Mouse (Mus musculus) left cerebral cortex, adult 8-10 months (tissue): ENCODE data around the gene Nsd2. TPM values are rescaled to one million over a fixed set of nuclear protein-coding genes. Genes with fewer than 3 reads are reported as not detected.

ENCODE experiments used
- DNase-seq, 2 experiments: peaks; one replicate each; pipeline ENCODE4 v3.0.0; 2022; ENCODE audit warnings: low spot score in 2 of 2
- total RNA-seq, 4 experiments: library from RNA; stranded (reverse); gene quantifications; 2 replicates each; pipeline ENCODE4 v1.2.4; 2022

Nsd2 gene
- total RNA-seq, result 100 to 1,000 TPM; 132 to 163 (median 146) TPM

DNA sequence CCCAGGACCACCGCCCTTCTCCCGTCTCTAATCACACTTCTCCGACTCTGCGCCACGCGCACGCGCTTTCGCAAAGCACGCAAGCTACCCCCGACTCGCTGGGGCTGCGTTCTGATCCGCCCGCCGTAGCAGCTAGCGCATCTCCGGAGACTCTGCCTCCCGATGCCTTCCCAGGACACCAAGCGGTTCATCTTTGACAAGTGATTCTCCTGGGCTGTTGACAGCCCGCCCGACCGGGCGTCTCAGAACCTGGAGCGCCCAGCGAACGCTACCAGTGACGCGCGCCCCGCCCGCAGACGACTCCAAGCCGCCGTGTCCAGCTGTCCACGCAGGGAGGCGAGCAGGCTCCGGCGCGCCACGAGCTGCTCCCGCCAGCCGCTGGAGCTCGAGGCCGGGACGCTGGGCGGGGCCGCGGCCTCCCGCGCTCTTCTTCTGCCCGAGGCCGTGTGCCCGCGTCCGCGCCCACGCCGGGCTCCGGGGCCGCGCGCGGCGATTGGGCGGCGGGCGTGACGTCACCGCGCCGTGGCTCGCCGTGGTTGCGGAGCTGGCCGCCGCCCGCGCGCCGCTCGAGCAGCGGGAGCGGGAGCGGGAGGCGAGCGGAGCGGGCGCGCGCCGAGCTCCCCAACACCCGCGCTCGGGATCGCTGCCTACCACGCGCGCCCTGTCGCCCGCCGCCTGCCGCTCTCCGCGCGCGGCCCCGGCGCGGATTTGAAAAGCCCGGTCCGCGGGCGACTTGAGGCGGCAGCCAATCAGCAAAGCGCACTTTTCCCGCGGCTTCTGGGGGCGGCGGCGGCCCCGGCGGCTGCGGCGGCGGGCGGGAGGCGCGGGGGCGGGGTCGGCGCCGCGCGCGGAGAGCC lies at the start of gene Nsd2:
Gene Nsd2 (plus strand): TSS at position 850 of the 857 bp plus-strand sequence.
- peak; percentile 71 to 93 for DNase-seq

DNA sequence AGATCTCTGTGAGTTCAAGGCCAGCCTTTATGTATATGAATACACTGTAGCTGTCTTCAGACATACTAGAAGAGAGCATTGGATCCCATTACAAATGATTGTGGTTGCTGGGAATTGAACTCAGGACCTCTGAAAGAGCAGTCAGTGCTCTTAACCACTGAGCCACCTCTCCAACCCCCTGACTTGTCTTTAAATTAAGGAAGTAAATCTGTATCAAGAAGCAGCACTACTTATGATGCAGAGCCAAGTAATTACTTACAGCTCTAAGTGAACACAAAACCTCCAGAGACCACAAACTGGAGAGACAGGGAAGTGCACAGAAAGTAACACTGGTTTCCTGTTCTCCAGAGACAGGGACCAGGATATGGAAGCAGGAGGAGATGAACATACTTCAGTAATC lies 43.3 kb upstream of the Nsd2 start:
- DNase-seq, result no peak

DNA sequence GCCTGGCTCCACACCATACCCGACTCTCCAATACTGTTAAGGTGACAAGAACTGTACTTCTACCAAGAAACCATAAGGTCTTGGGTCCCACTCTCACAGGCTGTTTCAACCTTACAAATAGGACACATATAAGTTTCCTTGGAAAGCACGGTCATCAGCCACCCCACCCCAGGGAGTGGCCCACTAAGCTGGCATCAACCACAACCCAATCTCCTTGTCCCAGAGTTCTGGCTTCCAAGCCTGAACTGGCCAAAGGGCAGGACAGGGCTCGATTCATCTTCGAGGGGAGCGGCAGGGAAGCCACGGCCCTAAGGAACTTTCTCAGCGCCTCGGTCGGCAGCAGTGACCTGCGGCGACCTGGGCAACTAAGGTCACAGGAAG lies 38.6 kb upstream of the Nsd2 start:
- no peak for DNase-seq

DNA sequence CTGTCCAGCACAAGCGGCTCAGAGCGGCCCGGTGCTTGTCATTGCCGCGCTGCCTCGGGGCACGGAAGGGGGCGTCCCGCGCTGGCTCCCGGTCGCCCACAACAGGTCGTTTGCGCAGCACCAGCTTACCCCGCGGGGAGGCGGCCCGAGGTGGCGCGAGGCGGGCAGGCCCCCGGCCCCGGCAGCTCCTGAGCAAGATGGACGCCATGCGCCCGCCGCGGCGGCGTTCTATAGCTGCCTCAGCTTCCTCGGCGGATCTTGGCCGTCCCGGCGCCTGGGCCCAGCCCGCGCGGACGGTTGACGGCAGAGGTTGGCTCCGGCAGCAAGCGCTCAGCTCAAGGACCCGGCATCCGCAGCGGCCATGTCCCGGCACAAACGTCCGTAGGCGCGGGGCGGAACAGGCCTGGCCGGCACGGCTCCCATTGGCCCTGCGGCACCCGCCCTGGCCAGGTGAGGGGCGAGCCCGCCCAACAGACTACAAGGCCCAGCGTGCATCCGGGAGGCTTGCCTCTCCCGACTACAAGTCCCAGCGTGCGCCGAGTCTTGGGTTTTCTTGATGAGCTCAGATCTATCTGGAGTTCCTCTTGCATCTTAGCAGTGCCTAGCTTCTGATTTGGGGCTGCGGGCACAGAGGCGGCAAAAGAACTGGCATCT lies 38.1 kb upstream of the Nsd2 start, which contains the start of gene Letm1:
Gene Letm1 (minus strand): TSS at position 473 of the 654 bp plus-strand sequence.
- DNase-seq, result peak; percentile 88 to 97

DNA sequence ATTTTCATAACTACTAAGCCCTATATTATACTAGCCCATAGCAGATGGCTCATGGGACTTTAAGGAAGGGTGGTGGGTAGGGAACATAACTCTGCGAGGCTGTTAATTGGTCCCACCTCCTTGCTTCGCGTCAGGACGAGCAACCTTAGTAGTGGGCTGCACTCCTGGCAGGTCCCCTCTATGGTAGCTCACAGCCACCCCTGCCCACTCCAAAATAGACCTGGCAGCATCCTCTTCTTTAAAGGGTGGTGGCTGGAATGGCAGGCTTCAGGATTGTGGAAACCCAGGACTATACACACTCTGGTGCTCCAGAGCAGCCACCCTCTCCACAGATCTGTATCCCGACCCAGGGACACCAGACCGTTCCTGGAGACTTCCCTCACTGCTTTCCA lies 37.5 kb upstream of the Nsd2 start:
- DNase-seq, result no peak

DNA sequence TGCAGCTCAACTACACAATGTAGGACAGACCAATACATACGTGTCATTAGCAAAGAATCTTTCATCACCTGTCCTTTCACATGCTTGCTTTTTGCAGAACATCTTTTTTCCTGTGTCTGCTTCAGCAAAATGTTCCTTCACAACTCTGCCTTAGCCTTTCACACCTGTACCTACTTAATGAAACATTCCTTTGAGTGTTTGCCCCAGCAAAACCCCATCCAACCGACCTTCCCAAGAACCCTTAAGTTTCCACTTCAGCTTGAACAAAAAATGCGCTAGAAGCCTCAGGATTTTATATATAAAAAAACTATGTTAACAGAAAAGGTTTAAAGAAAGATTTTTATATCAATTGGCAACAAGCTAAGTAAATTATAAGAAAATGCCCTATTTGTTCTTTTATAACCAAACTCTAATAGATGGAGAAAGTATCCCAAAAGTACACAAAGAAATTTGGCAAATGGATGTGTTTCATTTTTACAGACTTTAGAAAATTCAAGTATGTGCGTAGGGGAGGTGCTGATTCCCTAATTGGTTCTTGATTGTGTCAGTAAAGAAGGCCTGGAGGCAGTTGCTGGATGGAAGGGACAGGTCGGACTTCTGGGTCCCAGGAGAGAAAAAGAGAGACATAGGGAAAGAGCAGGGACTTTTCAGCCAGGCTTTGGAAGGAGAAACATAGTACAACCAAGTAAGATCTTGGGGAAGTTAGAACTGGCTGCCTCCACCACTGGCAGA lies 28.4 kb upstream of the Nsd2 start:
- no peak for DNase-seq

DNA sequence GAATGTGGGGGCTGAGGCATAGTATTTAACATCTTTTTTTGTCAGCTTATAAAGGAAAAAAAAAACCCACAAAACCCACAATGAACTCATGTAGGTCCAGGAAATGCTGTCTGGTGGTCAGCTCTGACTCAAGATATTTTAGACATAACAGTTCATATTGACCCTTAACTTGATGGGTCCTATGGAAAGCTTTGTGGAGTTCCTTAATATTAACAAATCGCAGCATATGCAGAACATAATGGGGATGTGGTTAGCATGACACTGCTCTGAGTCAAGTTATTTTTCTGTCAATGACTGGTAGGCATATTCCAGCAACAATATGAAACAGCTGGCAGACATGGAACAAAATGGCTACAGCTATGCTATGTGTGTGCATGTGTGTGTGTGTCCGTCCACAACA lies 17.2 kb upstream of the Nsd2 start:
- no peak for DNase-seq

DNA sequence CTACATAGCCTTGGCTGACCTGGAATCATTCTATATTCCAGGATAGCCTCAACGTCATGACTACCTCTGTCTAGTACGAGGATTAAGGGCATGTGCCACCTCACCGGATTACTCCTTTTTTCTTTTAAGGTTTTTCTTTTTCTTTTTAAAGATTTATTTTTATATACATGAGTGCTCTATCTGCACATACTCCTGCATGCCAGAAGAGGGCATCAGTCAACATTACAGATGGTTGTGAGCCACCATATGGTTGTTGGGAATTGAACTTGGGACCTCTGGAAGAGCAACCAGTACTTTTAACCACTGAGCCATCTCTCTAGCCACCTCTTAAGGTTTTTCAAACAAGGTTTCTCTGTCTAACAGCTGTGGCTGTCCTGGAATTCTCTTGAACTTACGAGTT lies 9.0 kb upstream of the Nsd2 start:
- DNase-seq, result no peak

DNA sequence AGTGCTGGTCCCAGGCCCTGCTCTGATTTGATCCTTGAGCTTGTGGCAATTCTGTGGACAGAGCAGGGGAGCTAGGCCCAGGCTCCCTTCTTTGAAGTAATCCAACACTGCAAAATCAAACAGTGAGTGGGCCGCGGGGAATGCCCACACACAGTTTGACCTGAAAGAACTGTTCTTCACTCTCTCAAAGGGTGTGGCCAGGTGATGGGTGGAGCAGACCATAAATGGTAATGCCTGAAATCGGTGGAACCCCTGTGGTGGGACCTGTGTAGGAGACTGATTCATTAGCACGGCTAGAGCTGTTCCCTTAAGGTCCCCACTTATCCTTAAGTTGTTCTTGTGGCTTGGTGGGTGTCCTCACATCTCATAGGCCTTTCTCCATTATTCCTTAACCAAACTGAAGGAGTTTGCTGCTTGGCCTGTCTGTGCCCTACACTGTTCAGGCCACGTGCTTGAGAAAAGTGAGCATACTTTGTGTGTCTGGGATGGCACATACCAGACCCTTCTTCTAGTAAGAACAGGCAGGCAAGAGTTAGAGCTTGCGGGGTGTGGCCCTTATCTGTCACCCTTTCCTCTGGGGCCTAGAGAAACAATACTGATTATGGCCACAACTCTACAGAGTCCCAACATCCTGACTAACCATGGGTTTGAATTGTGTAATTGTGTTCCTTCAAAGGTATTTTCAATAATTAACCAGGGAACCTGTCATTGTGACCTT lies 4.4 kb upstream of the Nsd2 start:
- no peak for DNase-seq

DNA sequence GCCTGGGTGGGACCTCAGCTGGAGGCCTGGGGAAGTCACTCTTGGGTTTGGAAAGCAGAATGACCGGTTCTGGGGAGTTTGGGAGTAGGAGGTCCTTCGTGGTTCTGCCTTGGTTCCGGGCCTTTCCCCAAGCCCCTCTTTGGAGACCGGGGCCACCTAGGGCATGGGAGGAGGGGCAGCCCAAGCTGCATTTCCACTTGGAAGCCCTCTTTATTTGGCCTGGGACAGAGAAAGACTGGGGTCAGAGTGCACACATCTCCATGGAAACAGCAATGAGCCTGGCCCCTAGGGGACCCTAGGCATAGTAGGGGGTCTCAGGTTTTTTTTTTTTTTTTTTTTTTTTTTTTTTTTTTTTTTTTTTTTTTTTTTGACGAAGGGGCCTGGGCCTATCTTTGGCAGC lies 2.4 kb upstream of the Nsd2 start:
- DNase-seq, result no peak

DNA sequence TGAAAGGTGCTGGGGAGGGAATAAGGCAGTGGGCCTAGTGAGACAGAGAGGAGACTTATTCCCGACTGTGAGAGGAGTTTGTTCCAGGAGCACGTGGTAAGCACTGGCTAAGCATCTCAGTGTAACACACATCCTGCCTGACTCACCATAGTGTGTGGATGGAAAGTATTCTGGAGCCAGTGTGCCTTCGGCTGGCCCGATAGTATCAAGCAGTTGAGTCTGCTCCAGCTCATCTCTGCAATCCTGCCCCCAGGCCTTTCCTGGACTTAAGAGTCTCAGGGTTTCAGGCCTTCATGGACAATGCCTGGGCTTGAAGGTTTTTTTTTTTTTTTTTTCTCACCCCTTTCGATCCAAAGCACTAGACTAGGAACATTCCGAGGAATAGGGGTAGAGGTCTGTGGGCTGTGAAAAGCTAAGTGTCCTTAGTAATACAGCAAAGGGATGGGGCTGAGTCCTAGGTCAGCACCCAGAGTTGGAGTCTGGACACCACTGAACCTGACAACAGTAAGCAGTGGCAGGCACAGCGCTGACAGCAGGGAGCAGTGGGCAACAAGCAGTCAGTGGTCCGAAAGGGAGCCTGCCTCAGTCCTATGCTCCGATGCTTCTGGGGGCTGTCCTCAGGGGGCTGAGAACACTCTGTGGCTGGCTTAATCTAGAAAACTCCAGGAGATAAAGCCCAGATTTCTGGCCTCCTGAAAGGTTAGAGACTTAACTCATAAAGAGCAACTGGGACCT lies 1.2 kb upstream of the Nsd2 start:
- peak; percentile 18 to 56 for DNase-seq

DNA sequence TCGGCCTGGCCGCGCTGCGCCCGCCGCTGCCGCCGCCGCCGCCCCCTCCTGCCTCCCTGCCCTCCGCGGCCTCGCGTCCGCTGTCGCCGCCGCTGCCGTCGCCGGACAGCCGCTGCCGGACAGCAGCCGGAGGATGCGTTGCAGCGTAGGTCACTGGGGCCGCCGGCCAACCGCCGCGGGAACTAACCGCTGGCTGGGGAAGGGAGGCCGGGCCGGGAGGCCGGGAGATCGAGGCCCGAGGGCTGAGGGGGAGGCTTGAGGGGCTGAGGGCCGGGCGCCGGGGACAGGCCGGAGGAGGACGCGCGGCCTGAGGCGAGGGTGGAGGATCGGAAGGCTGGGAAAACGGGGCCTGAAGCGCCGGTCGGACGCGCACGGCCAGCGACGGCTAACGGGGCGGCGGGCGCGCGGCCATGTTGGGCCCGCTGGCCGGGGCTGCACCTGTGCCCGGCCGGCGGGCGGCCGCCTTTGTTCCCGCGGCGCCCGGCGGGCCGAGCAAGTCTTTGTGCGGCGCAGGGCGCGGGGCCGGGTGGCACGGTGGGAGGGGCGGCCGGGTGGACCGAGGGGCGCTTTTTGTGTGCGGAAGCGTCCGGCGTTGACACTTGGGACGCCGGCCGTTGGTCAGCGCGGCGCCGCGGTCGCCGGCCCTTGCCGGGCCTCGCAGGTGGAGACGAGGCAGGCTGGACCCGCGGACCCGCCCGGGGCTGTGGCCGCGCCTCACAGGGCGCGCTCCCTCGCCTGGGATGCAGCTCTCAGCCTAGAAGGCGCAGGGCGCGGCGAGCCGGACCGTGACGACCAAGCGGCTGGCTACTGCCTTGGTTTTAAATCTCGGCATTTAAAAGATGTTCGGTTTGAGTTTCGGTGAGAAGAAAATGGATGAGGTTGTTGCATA lies 452 bp downstream of the Nsd2 start:
- peak; percentile 20 to 25 for DNase-seq

DNA sequence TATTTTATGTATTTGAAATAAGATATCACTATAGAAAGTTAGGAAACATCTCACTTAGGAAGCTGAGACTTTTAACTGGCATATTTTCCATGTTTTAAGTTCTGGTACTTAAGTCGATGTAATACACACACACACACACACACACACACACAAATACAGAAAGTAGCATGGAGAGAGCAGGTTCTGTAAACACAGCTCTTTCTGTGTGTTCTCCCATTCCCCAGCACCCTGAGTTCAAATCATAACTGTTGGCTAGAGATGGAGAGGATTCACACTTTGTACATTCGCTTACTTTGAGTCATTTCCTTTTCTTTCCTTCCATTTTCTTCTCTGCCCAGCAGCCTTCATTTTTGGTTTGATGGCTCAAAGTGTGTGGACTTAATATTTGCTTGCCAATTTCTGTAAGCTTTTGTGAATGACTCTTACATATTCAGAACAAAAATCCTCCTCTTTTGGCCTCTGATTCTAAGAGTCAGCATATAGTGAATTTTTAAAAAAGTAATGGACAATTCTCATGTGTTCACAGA lies 1.4 kb downstream of the Nsd2 start:
- no peak for DNase-seq

DNA sequence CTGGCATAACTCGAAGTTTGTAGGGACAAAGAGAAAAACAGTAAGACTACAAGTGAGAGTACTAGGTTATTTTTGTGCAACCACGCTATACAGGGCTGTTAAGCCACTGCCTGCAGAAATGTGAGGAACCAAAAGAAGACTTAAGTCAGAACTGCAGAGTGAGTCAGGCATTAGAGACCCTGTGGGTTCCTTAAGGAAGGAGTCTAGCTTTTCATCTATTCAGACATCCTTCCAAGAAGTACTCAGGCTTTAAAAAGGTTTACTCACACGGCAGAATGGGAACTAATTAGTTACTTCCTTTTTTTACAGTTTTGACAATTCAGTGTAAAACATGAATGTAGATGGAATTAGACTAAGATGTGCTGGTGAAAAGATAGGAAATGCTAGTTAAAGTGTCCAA lies 1.9 kb downstream of the Nsd2 start:
- DNase-seq, result no peak

DNA sequence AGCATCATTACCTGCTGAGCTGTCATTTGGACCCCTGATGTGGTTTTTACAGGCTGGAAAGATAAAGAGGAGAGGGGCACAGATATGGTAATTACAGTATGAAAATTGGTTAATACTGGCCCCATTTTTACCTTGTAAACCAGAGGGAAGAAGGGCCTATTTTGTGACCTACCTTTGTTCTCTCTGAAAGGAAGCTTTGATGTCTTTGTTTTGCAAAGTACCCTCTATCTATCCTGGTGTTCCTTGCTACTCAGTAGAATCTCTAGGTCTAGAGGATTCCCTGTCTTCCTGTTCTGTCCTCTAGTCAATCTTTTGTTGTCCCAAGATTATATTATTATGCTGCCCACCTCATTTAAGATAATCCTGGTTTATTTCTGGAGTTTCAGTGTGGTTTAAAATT lies 5.5 kb downstream of the Nsd2 start:
- DNase-seq, result no peak

DNA sequence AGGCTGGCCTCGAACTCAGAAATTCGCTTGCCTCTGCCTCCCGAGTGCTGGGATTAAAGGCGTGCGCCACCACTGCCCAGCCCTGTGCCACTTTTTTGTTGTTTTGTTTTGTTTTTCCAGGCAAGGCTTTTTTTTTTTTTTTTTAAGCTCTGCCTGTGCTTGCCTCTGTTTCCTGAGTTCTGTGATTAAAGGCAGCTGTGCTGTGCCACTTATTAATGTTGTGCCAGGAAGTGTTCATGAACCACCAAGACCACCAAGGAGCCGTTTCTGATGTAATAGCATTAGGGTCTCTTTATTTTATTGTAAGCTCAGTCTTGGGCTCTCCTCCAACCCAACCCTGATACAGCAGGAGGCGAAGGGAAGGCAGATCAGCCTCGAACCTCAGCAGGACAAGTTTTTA lies 7.6 kb downstream of the Nsd2 start:
- no peak for DNase-seq

DNA sequence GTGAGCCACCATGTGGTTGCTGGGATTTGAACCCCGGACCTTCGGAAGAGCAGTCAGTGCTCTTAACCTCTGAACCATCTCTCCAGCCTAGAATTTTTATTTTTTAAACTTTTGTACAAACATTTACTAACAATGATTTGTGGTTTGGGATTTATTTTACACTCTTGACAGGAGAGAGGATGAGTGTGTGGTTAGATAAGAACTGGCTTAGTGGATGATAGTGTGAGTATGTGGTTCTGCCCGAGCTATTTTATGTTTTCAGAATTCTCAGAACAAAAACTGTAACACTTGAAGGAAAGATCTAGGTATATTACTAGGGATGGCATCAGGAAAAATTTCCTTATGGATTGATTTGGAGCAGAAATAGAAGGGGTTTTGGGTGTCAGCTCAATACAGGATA lies 9.4 kb downstream of the Nsd2 start:
- DNase-seq, result no peak

DNA sequence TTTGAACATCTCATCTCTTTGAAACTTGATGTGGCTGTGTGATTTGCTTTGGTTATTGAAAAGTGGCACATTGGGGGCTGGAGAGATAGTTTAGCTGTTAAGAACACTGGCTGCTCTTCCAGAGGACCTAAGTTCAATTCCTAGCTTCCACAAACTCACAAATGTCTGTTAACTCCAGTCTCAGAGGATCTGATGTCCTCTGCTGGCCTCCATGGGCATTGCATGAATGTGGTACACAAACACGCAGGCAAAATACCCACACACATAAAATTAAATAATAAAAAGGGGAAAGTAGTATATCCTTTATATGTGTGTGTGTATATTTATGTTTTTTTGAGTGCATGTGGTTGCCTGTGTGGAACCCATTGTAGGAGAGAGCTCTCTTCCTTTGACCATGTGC lies 10.3 kb downstream of the Nsd2 start:
- no peak for DNase-seq

DNA sequence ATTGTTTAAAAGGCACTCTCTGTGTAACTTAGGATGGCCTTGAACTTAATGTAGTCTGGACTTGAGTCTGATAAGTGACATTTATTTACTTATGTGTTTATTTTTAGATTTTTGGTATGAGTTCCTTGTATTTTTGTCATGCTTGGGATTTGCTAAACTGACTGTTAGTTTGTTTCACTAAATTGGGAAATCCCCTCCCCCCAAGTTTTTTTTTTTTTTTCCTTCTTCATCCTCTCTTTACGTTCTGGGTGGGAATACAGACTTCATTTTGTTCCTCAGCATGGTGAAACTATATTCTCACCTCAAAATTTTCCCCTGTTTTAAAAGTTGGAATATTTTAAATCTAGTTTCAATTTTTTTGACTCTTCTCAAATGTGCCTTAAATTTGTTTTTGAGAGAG lies 20.8 kb downstream of the Nsd2 start:
- DNase-seq, result no peak

DNA sequence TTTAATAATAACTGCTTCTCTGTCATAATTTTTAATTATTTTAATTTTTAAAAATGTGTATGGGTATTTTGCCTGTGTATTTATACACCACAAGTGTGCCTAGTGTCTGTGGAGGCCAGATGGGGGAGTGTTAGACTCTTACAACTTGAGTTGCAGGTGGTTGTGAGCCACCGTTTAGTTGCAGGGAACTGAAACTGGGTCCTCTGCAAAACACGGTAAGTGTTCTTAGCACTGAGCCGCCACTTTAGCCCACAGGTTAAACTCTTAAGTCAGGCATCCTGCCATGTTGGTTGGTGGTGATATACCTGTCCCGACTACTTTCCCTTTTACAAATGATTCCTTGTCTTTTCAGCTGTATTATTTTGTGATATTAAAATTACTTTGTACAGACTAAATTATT lies 22.0 kb downstream of the Nsd2 start:
- no peak for DNase-seq
